Mouse (Mus musculus): ENCODE measurements around the gene Gm20865. TPM values are rescaled to one million over a fixed set of nuclear protein-coding genes. Genes with fewer than 3 reads are reported as not detected.

Gm20865 gene
- polyA plus RNA-seq (2021; fragmentation: Nextera tagmentation) = not detected in 2 replicates
- long read RNA-seq, experiment 1 = 0 reads
- long read RNA-seq, experiment 2 = 0 reads

GRCm38 (mm10) chrY:21241275-21241674, at the start of gene Gm20865:
Gm20865 (plus strand) TSS chrY:21241575.

Other genes starting within 250 kb of the Gm20865 start
- not detected in 2 replicates for gene Gm29866, start 247.9 kb upstream of the Gm20865 start, polyA plus RNA-seq (2021; fragmentation: Nextera tagmentation)
- gene Gm20909, start 77.0 kb upstream of the Gm20865 start, polyA plus RNA-seq (2021; fragmentation: Nextera tagmentation) = not detected in 2 replicates